Mouse (Mus musculus) C2C12 (cell line): ENCODE results near the gene Zc3h7b.

ENCODE experiments used
- CEBPB ChIP-seq: IDR thresholded peaks from one replicate; pipeline ENCODE4 v1.6.1; 2011; ENCODE audit warnings: low read depth, mild to moderate bottlenecking, control low read depth, moderate library complexity
- CTCF ChIP-seq: IDR thresholded peaks from one replicate; pipeline ENCODE4 v1.5.1; 2011; ENCODE audit not compliant: control insufficient read depth, insufficient read depth, insufficient read length
- MYOG ChIP-seq: IDR thresholded peaks from one replicate; pipeline ENCODE4 v1.6.1; 2011; ENCODE audit not compliant: control insufficient read depth, insufficient read length; ENCODE audit errors: extremely low read depth

- TF ChIP-seq MYOG: no peak
- no peak for TF ChIP-seq CTCF
- TF ChIP-seq CEBPB: no peak
Measured at GRCm38 (mm10) chr15:81805624-81806023, 60.8 kb downstream of the Zc3h7b start.
